Mouse (Mus musculus) urinary bladder, adult 2 months (tissue): ENCODE measurements around the gene Espn. TPM values are rescaled to one million over a fixed set of nuclear protein-coding genes. Genes with fewer than 3 reads are reported as not detected.

Source experiments
- DNase-seq: peaks from one replicate; pipeline ENCODE4 v3.0.0; 2022; ENCODE audit warnings: low spot score
- polyA plus RNA-seq: library from polyadenylated mRNA; depleted of rRNA; stranded (reverse); fragments of >200 nt; gene quantifications from 2 replicates; pipeline ENCODE4 v1.2.3, GENCODE M21; 2012; rRNA removed

Espn gene
- polyA plus RNA-seq, 1 experiment: 7.8 TPM

GRCm38 (mm10) chr4:152072121-152072601 lies 80.0 kb downstream of the Espn start, which contains the start of gene Plekhg5:
Gene Plekhg5 (plus strand): TSS chr4:152072498.
- DNase-seq: no peak

- no peak for DNase-seq
Measured at GRCm38 (mm10) chr4:152070494-152071396, 81.4 kb downstream of the Espn start.

Other genes starting within 250 kb of the Espn start
- 33.6 and 35.7 TPM in 2 replicates for gene Dnajc11, start 218.7 kb downstream of the Espn start, polyA plus RNA-seq
- gene Thap3, start 163.4 kb downstream of the Espn start, polyA plus RNA-seq: 53.1 and 55.1 TPM in 2 replicates
- 13.2 and 15.3 TPM in 2 replicates for gene Phf13, start 156.1 kb downstream of the Espn start, polyA plus RNA-seq
- gene Klhl21, start 143.6 kb downstream of the Espn start, polyA plus RNA-seq: 34.5 and 38.3 TPM in 2 replicates
- 13.5 and 16.0 TPM in 2 replicates for gene Zbtb48, start 124.7 kb downstream of the Espn start, polyA plus RNA-seq
- 0.04 and 0.10 TPM in 2 replicates for gene Tas1r1, start 113.8 kb downstream of the Espn start, polyA plus RNA-seq
- gene Nol9, start 113.0 kb downstream of the Espn start, polyA plus RNA-seq: 11.3 and 13.0 TPM in 2 replicates
- 13.2 and 14.6 TPM in 2 replicates for gene Plekhg5, start 79.9 kb downstream of the Espn start, polyA plus RNA-seq
- 3.7 TPM in 2 replicates for gene Tnfrsf25, start 36.4 kb downstream of the Espn start, polyA plus RNA-seq
- 0.23 and 0.46 TPM in 2 replicates for gene Hes2, start 6.5 kb upstream of the Espn start, polyA plus RNA-seq
- 44.9 and 48.1 TPM in 2 replicates for gene Acot7, start 25.8 kb upstream of the Espn start, polyA plus RNA-seq
- 31.3 and 39.2 TPM in 2 replicates for gene Gpr153, start 121.9 kb upstream of the Espn start, polyA plus RNA-seq
- not detected in 2 replicates for gene Hes3, start 139.3 kb upstream of the Espn start, polyA plus RNA-seq
- 25.2 and 26.2 TPM in 2 replicates for gene Icmt, start 144.9 kb upstream of the Espn start, polyA plus RNA-seq
- 28.0 and 34.9 TPM in 2 replicates for gene Rnf207, start 166.6 kb upstream of the Espn start, polyA plus RNA-seq
- gene Rpl22, start 173.4 kb upstream of the Espn start, polyA plus RNA-seq: 727 and 877 TPM in 2 replicates
- gene Chd5, start 186.3 kb upstream of the Espn start, polyA plus RNA-seq: 0.55 and 0.56 TPM in 2 replicates